Mouse (Mus musculus) hindbrain, embryonic 11.5 days (tissue): ENCODE measurements around the gene Tmem38a. TPM values are rescaled to one million over a fixed set of nuclear protein-coding genes. Genes with fewer than 3 reads are reported as not detected.

Experiments used
- ATAC-seq: fragments of 200-750 bp; cut with Nextera tagmentation; 2 replicates; pipeline ENCODE4 v1.8.0; 2017; ENCODE audit warnings: mild to moderate bottlenecking, moderate TSS enrichment, moderate library complexity; ENCODE audit not compliant: low FRiP score
- DNase-seq: peaks from one replicate; pipeline ENCODE4 v3.0.0-alpha.2; 2015; ENCODE audit warnings: low spot score
- H3K27ac ChIP-seq: fragments of 300-500 bp; sonication (generic); 2 replicates; pipeline ENCODE4 v1.5.1; 2014; ENCODE audit warnings: mild to moderate bottlenecking, low read depth, low read length
- H3K27me3 ChIP-seq: fragments of 300-500 bp; sonication (generic); 2 replicates; pipeline ENCODE4 v1.6.1; 2014; ENCODE audit warnings: mild to moderate bottlenecking, low read length, moderate library complexity, mixed read lengths; ENCODE audit not compliant: control insufficient read depth, insufficient read depth
- H3K36me3 ChIP-seq: fragments of 300-500 bp; sonication (generic); 2 replicates; pipeline ENCODE4 v1.6.1; 2014; ENCODE audit warnings: mild to moderate bottlenecking, low read length, moderate library complexity, mixed read lengths; ENCODE audit not compliant: control insufficient read depth, insufficient read depth
- H3K4me1 ChIP-seq: fragments of 300-500 bp; sonication (generic); replicated peaks from 2 replicates; pipeline ENCODE4 v1.6.1; 2014; ENCODE audit warnings: low read length, mixed read lengths; ENCODE audit not compliant: control insufficient read depth, insufficient read depth
- H3K4me2 ChIP-seq: fragments of 300-500 bp; sonication (generic); replicated peaks from 2 replicates; pipeline ENCODE4 v1.6.1; 2014; ENCODE audit warnings: mild to moderate bottlenecking, low read depth, low read length
- H3K4me3 ChIP-seq: fragments of 300-500 bp; sonication (generic); 2 replicates; pipeline ENCODE4 v1.5.1; 2014; ENCODE audit warnings: low read depth, low read length
- H3K9ac ChIP-seq: fragments of 300-500 bp; sonication (generic); 2 replicates; pipeline ENCODE4 v1.6.1; 2014; ENCODE audit warnings: low read depth, low read length
- H3K9me3 ChIP-seq: fragments of 300-500 bp; sonication (generic); 2 replicates; pipeline ENCODE4 v1.6.1; 2016; ENCODE audit warnings: low read length; ENCODE audit not compliant: control insufficient read depth
- WGBS: fragments of 180-500 bp; shearing (Covaris S2); extraction: QIAGEN DNeasy Blood & Tissue Kit; methylation state at CpG from one replicate; pipeline ENCODE4 v1.1.7; 2014; 5-methylcytosine and 5-hydroxymethylcytosine counted together
- polyA plus RNA-seq: library from polyadenylated mRNA; unstranded; fragments of >200 nt; fragmentation: Nextera tagmentation; extraction: Ambion mirVana; gene quantifications from 2 replicates; pipeline ENCODE4 v1.2.1, GENCODE M21; 2014

The Tmem38a gene
- polyA plus RNA-seq, 1 experiment from 2014 or later: 10.2 TPM

GRCm38 (mm10) chr8:72577266-72577665 lies 5.4 kb downstream of the Tmem38a start:
- no peak overlapping the region for H3K27ac ChIP-seq
- H3K9me3 ChIP-seq: no peaks in the 10 kb centered on the region
- H3K4me2 ChIP-seq: no peak overlapping the region
- no peak overlapping the region for H3K4me3 ChIP-seq
- H3K27me3 ChIP-seq: no peaks in the 10 kb centered on the region
- no peak for ATAC-seq
- no peak overlapping the region for H3K9ac ChIP-seq
- no peaks in the 10 kb centered on the region for H3K36me3 ChIP-seq
- no peak for DNase-seq
- no peaks in the 10 kb centered on the region for H3K4me1 ChIP-seq
- WGBS: 83% methylated on average over 3 of the region's 3 CpGs

GRCm38 (mm10) chr8:72577941-72578340 lies 6.1 kb downstream of the Tmem38a start:
- Histone ChIP-seq H3K9ac (no peak overlapping the region), H3K4me1 (no peaks in the 10 kb centered on the region), H3K27me3 (no peaks in the 10 kb centered on the region), H3K27ac (no peak overlapping the region), H3K4me2 (no peak overlapping the region), H3K4me3 (no peak overlapping the region), H3K9me3 (no peaks in the 10 kb centered on the region), H3K36me3 (no peaks in the 10 kb centered on the region)
- no peak for ATAC-seq
- DNase-seq: no peak
- 64% methylated on average over 1 of the region's 1 CpGs for WGBS

GRCm38 (mm10) chr8:72579374-72579773 lies 7.5 kb downstream of the Tmem38a start:
- Histone ChIP-seq H3K4me1 (no peaks in the 10 kb centered on the region), H3K9me3 (no peaks in the 10 kb centered on the region), H3K4me3 (no peak overlapping the region), H3K27ac (no peak overlapping the region), H3K36me3 (no peaks in the 10 kb centered on the region), H3K27me3 (no peaks in the 10 kb centered on the region), H3K4me2 (no peak overlapping the region), H3K9ac (no peak overlapping the region)
- DNase-seq: no peak
- WGBS: 78% methylated on average over 9 of the region's 9 CpGs
- ATAC-seq: no peak

GRCm38 (mm10) chr8:72583056-72583771 lies 11.4 kb downstream of the Tmem38a start:
- DNase-seq: no peak
- no peaks in the 10 kb centered on the region for H3K36me3 ChIP-seq
- no peak overlapping the region for H3K4me2 ChIP-seq
- H3K27ac ChIP-seq: no peak overlapping the region
- H3K4me1 ChIP-seq: no peaks in the 10 kb centered on the region
- no peak for ATAC-seq
- no peaks in the 10 kb centered on the region for H3K9me3 ChIP-seq
- WGBS: 82% methylated on average over 7 of the region's 7 CpGs
- H3K9ac ChIP-seq: no peak overlapping the region
- no peak overlapping the region for H3K4me3 ChIP-seq
- H3K27me3 ChIP-seq: no peaks in the 10 kb centered on the region

- WGBS: 84% methylated on average over 6 of the region's 6 CpGs
- H3K4me2 ChIP-seq: no peak overlapping the region
- H3K27me3 ChIP-seq: no peaks in the 10 kb centered on the region
- H3K4me3 ChIP-seq: no peak overlapping the region
- H3K4me1 ChIP-seq: no peaks in the 10 kb centered on the region
- H3K27ac ChIP-seq: no peak overlapping the region
- H3K9me3 ChIP-seq: no peaks in the 10 kb centered on the region
- DNase-seq (no peak), ATAC-seq (no peak)
- no peaks in the 10 kb centered on the region for H3K36me3 ChIP-seq
- H3K9ac ChIP-seq: no peak overlapping the region
These were observed 12.5 kb downstream of the Tmem38a start for GRCm38 (mm10) chr8:72584390-72584789.

- 84% methylated on average over 6 of the region's 6 CpGs for WGBS
- H3K4me3 ChIP-seq: no peak overlapping the region
- no peaks in the 10 kb centered on the region for H3K27me3 ChIP-seq
- no peaks in the 10 kb centered on the region for H3K36me3 ChIP-seq
- no peaks in the 10 kb centered on the region for H3K4me1 ChIP-seq
- no peak overlapping the region for H3K27ac ChIP-seq
- ATAC-seq: no peak
- no peaks in the 10 kb centered on the region for H3K9me3 ChIP-seq
- DNase-seq: no peak
- H3K9ac ChIP-seq: no peak overlapping the region
- H3K4me2 ChIP-seq: no peak overlapping the region
These were observed 16.0 kb downstream of the Tmem38a start for GRCm38 (mm10) chr8:72587806-72588205.

- WGBS: 88% methylated on average over 10 of the region's 10 CpGs
- Histone ChIP-seq H3K9me3 (no peaks in the 10 kb centered on the region), H3K4me2 (no peak overlapping the region), H3K27me3 (no peaks in the 10 kb centered on the region), H3K36me3 (no peaks in the 10 kb centered on the region), H3K27ac (no peak overlapping the region), H3K4me3 (no peak overlapping the region), H3K4me1 (no peaks in the 10 kb centered on the region), H3K9ac (no peak overlapping the region)
- DNase-seq (no peak), ATAC-seq (no peak)
These were observed 17.0 kb downstream of the Tmem38a start for GRCm38 (mm10) chr8:72588865-72589264.

- DNase-seq (no peak), ATAC-seq (no peak)
- no peaks in the 10 kb centered on the region for H3K4me1 ChIP-seq
- H3K4me2 ChIP-seq: no peak overlapping the region
- 88% methylated on average over 7 of the region's 7 CpGs for WGBS
- H3K9me3 ChIP-seq: no peaks in the 10 kb centered on the region
- no peaks in the 10 kb centered on the region for H3K36me3 ChIP-seq
- no peaks in the 10 kb centered on the region for H3K27me3 ChIP-seq
- H3K27ac ChIP-seq: no peak overlapping the region
- no peak overlapping the region for H3K9ac ChIP-seq
- H3K4me3 ChIP-seq: no peak overlapping the region
These were observed 17.4 kb downstream of the Tmem38a start for GRCm38 (mm10) chr8:72589286-72589685.

GRCm38 (mm10) chr8:72590198-72590597 lies 18.3 kb downstream of the Tmem38a start:
- Histone ChIP-seq H3K4me2 (no peak overlapping the region), H3K9ac (no peak overlapping the region), H3K27ac (no peak overlapping the region), H3K4me1 (no peaks in the 10 kb centered on the region), H3K4me3 (no peak overlapping the region), H3K9me3 (no peaks in the 10 kb centered on the region), H3K27me3 (no peaks in the 10 kb centered on the region), H3K36me3 (no peaks in the 10 kb centered on the region)
- ATAC-seq: no peak
- peak; percentile 19 for DNase-seq
- 57% methylated on average over 2 of the region's 2 CpGs for WGBS
